Mouse (Mus musculus) forebrain, embryonic 12.5 days (tissue): ENCODE data around the gene Cyp24a1. TPM values are rescaled to one million over a fixed set of nuclear protein-coding genes. Genes with fewer than 3 reads are reported as not detected.

Source experiments
- ATAC-seq: fragments of 200-750 bp; cut with Nextera tagmentation; 2 replicates; pipeline ENCODE4 v1.8.0; 2017; ENCODE audit warnings: moderate TSS enrichment; ENCODE audit not compliant: low FRiP score
- H3K27ac ChIP-seq: fragments of 300-500 bp; sonication (generic); 2 replicates; pipeline ENCODE4 v1.5.1; 2016; ENCODE audit warnings: mild to moderate bottlenecking
- H3K27me3 ChIP-seq: fragments of 300-500 bp; sonication (generic); 2 replicates; pipeline ENCODE4 v1.6.1; 2016; ENCODE audit warnings: mild to moderate bottlenecking
- H3K36me3 ChIP-seq: fragments of 300-500 bp; sonication (generic); replicated peaks from 2 replicates; pipeline ENCODE4 v1.6.1; 2016; ENCODE audit warnings: mild to moderate bottlenecking
- H3K4me1 ChIP-seq: fragments of 300-500 bp; sonication (generic); 2 replicates; pipeline ENCODE4 v1.6.1; 2016
- H3K4me2 ChIP-seq: fragments of 300-500 bp; sonication (generic); 2 replicates; pipeline ENCODE4 v1.6.1; 2016; ENCODE audit warnings: mild to moderate bottlenecking, moderate library complexity
- H3K4me3 ChIP-seq: fragments of 300-500 bp; sonication (generic); replicated peaks from 2 replicates; pipeline ENCODE4 v1.5.1; 2016; ENCODE audit warnings: mild to moderate bottlenecking
- H3K9ac ChIP-seq: fragments of 300-500 bp; sonication (generic); 2 replicates; pipeline ENCODE4 v1.6.1; 2016; ENCODE audit warnings: mild to moderate bottlenecking
- H3K9me3 ChIP-seq: fragments of 300-500 bp; sonication (generic); 2 replicates; pipeline ENCODE4 v1.6.1; 2016
- WGBS: fragments of 180-500 bp; shearing (Covaris S2); methylation state at CpG from one replicate; pipeline ENCODE4 v1.1.7; 2016; 5-methylcytosine and 5-hydroxymethylcytosine counted together
- polyA plus RNA-seq: library from polyadenylated mRNA; unstranded; fragments of >200 nt; fragmentation: Nextera tagmentation; extraction: Ambion mirVana; gene quantifications from 2 replicates; pipeline ENCODE4 v1.2.1, GENCODE M21; 2016

Cyp24a1 gene
- 0.06 TPM in 1 of 2 replicates, not detected in the other for polyA plus RNA-seq

DNA sequence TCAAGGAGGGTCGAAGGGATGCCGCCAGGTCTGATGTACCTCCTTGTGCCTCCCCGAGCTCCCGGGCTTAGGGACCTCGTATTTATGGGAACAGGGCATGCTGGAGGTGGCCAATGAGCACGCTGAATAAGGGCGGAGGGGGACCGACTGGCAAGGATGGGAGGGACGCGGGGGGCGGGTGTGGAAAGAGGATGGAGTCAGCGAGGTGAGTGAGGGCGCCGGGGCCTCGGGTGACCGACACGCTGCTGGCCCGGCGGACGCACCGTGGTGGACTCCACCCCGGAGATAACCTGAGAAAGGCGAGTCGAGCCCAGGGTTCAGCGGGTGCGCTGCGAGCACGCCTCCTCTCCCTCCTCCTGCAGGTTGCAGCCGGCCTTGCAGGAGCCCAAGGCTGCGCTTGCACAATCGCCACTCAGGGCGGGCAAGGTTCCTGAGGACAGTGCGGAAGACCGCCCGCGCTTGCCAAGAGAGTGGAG is at the start of gene Cyp24a1:
Gene Cyp24a1, minus strand, starts transcription at position 55 of the 476 bp plus-strand sequence.
- ATAC-seq, result peak; percentile 57; the same call in 1 of the 2 replicates
- H3K9ac ChIP-seq, result peak within 1 kb of the TSS; percentile 21

DNA sequence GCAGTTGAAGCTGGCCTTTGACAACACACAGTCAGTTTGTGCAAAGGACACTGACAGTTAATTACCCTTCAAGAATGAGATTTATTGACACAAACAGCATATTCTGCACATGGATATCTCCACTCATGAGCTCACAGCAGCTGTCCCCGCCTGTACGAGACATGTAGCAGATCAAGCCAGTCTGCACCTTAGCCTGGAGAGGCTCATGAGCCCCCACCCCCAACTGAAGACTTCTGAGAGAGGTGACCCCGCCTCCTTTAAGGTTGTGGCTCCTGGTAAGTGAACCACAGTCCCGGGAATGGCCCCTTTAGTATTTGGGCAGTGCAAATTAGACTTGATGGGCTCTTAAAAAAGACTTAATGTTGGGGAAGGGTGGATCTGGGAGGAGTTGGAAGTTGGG is 48.8 kb upstream of the Cyp24a1 start:
- H3K27ac ChIP-seq, result no peak overlapping the region
- H3K4me2 ChIP-seq, result no peak overlapping the region
- no peak overlapping the region for H3K9ac ChIP-seq
- no peaks in the 10 kb centered on the region for H3K27me3 ChIP-seq
- H3K9me3 ChIP-seq, result no peaks in the 10 kb centered on the region
- H3K4me3 ChIP-seq, result no peak overlapping the region
- H3K4me1 ChIP-seq, result peaks cover 32% of the 10 kb centered on the region
- 63% methylated on average over 4 of the region's 4 CpGs for WGBS
- ATAC-seq, result no peak
- H3K36me3 ChIP-seq, result no peaks in the 10 kb centered on the region

More for the DNA sequence above, at the start of gene Cyp24a1:
- no peaks in the 10 kb centered on the region for H3K36me3 ChIP-seq
- no peak within 1 kb of the TSS for H3K27ac ChIP-seq
- H3K4me1 ChIP-seq, result peaks cover 32% of the 10 kb centered on the region
- H3K4me3 ChIP-seq, result peak within 1 kb of the TSS; percentile 36
- WGBS, result under 1% methylated on average over 35 of the region's 36 CpGs
- H3K4me2 ChIP-seq, result peak within 1 kb of the TSS; percentile 57
- H3K27me3 ChIP-seq, result peaks cover 76% of the 10 kb centered on the region
- H3K9me3 ChIP-seq, result no peaks in the 10 kb centered on the region

DNA sequence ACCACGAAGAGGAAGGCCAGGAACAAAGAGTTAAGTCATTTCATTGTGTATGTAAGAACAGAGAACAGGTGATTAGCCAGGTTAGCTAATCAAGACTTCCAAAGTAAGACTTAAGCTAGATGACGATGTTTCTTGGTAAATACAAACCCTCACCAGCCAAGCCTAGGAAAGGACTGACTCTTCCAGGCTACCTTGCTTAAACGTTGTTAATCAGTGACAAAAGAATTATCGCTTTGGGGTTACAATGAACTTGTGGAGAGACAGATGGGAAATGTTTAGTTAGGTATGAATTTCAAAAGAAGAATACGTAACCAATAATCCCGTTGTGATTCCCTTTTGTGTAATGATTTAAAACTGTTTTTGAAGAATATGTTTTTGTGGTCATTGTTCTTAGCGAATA is 48.0 kb upstream of the Cyp24a1 start:
- H3K36me3 ChIP-seq, result no peaks in the 10 kb centered on the region
- H3K4me2 ChIP-seq, result no peak overlapping the region
- H3K27ac ChIP-seq, result no peak overlapping the region
- H3K9ac ChIP-seq, result no peak overlapping the region
- no peaks in the 10 kb centered on the region for H3K27me3 ChIP-seq
- peaks cover 32% of the 10 kb centered on the region for H3K4me1 ChIP-seq
- no peaks in the 10 kb centered on the region for H3K9me3 ChIP-seq
- WGBS, result 84% methylated on average over 7 of the region's 7 CpGs
- ATAC-seq, result no peak
- no peak overlapping the region for H3K4me3 ChIP-seq

GRCm38 (mm10) chr2:170544159-170544558 is 47.2 kb upstream of the Cyp24a1 start:
- Histone ChIP-seq H3K4me2 (no peak overlapping the region), H3K9ac (no peak overlapping the region), H3K27ac (no peak overlapping the region), H3K36me3 (no peaks in the 10 kb centered on the region), H3K4me1 (peaks cover 26% of the 10 kb centered on the region), H3K4me3 (no peak overlapping the region), H3K27me3 (no peaks in the 10 kb centered on the region), H3K9me3 (no peaks in the 10 kb centered on the region)
- WGBS, result 46% methylated on average over 3 of the region's 3 CpGs
- ATAC-seq, result peak; percentile 67; the same call in 1 of the 2 replicates

DNA sequence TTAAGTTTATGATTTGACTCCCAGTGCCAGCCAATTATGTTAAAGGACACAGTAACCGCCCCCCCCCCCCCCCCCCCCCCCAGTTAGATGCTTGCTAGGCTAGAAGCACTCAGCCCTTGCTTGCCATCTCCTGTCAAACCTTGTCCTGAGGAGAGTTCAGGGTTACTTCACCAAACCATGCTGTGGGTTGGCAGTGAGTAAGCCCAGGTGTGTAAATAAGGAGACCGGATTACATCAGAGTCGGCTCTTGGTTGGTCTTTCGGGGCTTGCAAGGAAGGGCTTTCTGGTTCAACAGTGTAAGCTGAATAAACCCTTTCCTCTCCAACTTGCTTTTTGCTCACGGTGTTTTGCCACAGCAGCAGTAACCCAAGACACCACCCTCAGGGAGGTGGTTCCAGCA is 46.7 kb upstream of the Cyp24a1 start:
- WGBS, result 80% methylated on average over 5 of the region's 5 CpGs
- H3K27ac ChIP-seq, result no peak overlapping the region
- ATAC-seq, result no peak
- H3K4me3 ChIP-seq, result no peak overlapping the region
- H3K4me2 ChIP-seq, result no peak overlapping the region
- no peaks in the 10 kb centered on the region for H3K36me3 ChIP-seq
- H3K4me1 ChIP-seq, result peaks cover 24% of the 10 kb centered on the region
- H3K27me3 ChIP-seq, result no peaks in the 10 kb centered on the region
- H3K9ac ChIP-seq, result no peak overlapping the region
- H3K9me3 ChIP-seq, result no peaks in the 10 kb centered on the region

- Histone ChIP-seq H3K27ac (no peak overlapping the region), H3K9ac (no peak overlapping the region), H3K27me3 (no peaks in the 10 kb centered on the region), H3K4me2 (no peak overlapping the region), H3K9me3 (no peaks in the 10 kb centered on the region), H3K4me1 (no peaks in the 10 kb centered on the region), H3K4me3 (no peak overlapping the region), H3K36me3 (no peaks in the 10 kb centered on the region)
- WGBS, result 87% methylated on average over 9 of the region's 9 CpGs
- ATAC-seq, result no peak
These were observed 42.3 kb upstream of the Cyp24a1 start for GRCm38 (mm10) chr2:170539211-170539610.

DNA sequence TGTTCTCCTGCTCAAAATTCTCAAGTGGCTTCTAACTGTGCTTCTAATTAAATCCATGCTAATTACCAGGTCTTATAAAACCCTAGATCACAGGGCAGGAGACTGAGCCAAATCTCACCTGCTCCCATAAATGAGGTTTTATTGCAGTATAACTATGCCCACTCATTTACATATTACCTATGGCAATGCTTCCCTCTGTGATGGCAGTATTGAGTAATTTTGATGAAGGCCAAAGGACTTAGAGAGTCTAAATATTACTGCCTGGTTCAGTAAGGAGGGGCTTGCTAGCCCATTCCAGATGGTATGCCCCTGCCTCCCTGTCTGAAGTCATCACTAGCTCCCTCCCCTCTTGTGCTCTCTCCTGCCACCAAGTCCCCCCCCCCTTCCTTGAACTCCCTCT is 38.9 kb upstream of the Cyp24a1 start:
- Histone ChIP-seq H3K4me3 (no peak overlapping the region), H3K27me3 (no peaks in the 10 kb centered on the region; the same call in 1 of the 2 replicates), H3K9ac (no peak overlapping the region), H3K9me3 (no peaks in the 10 kb centered on the region), H3K4me1 (no peaks in the 10 kb centered on the region), H3K27ac (no peak overlapping the region; the same call in 1 of the 2 replicates), H3K4me2 (no peak overlapping the region), H3K36me3 (no peaks in the 10 kb centered on the region)
- ATAC-seq, result no peak

DNA sequence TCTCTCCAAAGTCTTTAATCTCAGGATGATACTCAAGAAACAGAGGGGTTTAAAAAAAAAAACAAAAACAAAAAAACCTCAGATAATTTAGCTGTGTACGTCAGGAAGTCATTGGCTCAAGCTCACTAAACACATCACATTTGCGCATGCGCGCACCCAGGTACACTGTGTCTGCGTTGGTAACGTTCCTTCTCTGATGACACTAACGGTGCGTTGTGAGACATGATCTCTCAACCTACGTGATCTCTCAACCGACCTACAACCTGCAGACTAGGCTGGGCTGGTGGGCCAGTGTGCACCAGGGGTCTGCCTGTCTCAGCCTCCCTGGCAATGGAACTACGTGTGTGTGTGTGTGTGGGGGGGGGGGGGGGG is 37.8 kb upstream of the Cyp24a1 start:
- H3K4me2 ChIP-seq, result no peak overlapping the region
- H3K9ac ChIP-seq, result no peak overlapping the region
- no peak overlapping the region for H3K4me3 ChIP-seq
- no peaks in the 10 kb centered on the region; the same call in 1 of the 2 replicates for H3K27me3 ChIP-seq
- no peak overlapping the region for H3K27ac ChIP-seq
- 94% methylated on average over 10 of the region's 11 CpGs for WGBS
- no peaks in the 10 kb centered on the region for H3K36me3 ChIP-seq
- ATAC-seq, result no peak
- no peaks in the 10 kb centered on the region for H3K9me3 ChIP-seq
- H3K4me1 ChIP-seq, result no peaks in the 10 kb centered on the region

- no peak overlapping the region for H3K9ac ChIP-seq
- peak; percentile 53; the same call in 1 of the 2 replicates for ATAC-seq
- H3K36me3 ChIP-seq, result no peaks in the 10 kb centered on the region
- no peaks in the 10 kb centered on the region for H3K9me3 ChIP-seq
- no peak overlapping the region for H3K4me3 ChIP-seq
- WGBS, result 43% methylated on average over 12 of the region's 12 CpGs
- H3K27me3 ChIP-seq, result no peaks in the 10 kb centered on the region; the same call in 1 of the 2 replicates
- H3K27ac ChIP-seq, result no peak overlapping the region
- H3K4me1 ChIP-seq, result no peaks in the 10 kb centered on the region
- no peak overlapping the region for H3K4me2 ChIP-seq
These were observed 37.3 kb upstream of the Cyp24a1 start for GRCm38 (mm10) chr2:170534116-170534802.

DNA sequence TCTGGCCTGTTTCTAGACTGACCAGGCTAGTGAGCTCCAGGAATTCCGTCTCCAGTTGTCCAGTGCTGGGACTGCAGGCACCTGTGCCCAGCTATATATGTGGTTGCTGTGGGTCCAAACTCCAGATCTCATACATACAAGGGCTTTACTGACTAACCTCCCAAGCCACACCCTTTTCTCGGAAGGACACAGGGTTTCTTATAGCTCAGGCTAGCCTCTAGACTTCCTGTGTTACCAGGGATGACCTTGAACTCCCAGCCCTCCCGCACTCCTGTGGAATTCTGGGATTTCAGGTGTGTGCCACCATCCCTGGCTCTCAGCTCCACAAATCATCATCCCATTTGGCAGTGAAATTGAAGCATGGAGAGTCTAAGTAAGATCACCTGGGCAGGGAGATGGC is 33.3 kb upstream of the Cyp24a1 start:
- H3K4me2 ChIP-seq, result no peak overlapping the region
- 82% methylated on average over 3 of the region's 3 CpGs for WGBS
- no peak for ATAC-seq
- no peak overlapping the region for H3K9ac ChIP-seq
- no peaks in the 10 kb centered on the region for H3K4me1 ChIP-seq
- no peaks in the 10 kb centered on the region for H3K36me3 ChIP-seq
- H3K27me3 ChIP-seq, result no peaks in the 10 kb centered on the region; the same call in 1 of the 2 replicates
- no peaks in the 10 kb centered on the region for H3K9me3 ChIP-seq
- H3K4me3 ChIP-seq, result no peak overlapping the region
- H3K27ac ChIP-seq, result no peak overlapping the region

DNA sequence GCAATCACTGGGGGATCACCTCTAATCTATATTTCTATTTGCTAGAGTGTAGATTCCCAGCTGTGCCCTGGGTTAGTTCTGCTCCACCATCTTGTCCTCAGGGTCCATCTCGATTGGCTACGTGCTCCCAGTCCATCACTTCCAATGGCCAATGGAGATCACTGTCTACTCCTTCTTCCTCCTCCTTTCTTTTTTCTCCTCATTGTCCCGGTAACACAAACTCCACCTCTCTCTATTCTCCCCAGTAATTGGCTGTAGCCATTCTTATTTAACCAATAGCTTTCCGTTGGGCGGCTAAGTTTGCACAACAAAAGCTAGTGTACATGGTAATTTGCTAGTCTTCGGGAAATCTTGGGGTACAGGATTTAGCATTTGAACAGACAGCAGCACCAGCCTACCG is 32.8 kb upstream of the Cyp24a1 start:
- Histone ChIP-seq H3K9ac (no peak overlapping the region), H3K4me2 (no peak overlapping the region), H3K4me3 (no peak overlapping the region), H3K27ac (no peak overlapping the region), H3K4me1 (no peaks in the 10 kb centered on the region), H3K36me3 (no peaks in the 10 kb centered on the region), H3K9me3 (no peaks in the 10 kb centered on the region), H3K27me3 (no peaks in the 10 kb centered on the region; the same call in 1 of the 2 replicates)
- WGBS, result 85% methylated on average over 7 of the region's 7 CpGs
- no peak for ATAC-seq

DNA sequence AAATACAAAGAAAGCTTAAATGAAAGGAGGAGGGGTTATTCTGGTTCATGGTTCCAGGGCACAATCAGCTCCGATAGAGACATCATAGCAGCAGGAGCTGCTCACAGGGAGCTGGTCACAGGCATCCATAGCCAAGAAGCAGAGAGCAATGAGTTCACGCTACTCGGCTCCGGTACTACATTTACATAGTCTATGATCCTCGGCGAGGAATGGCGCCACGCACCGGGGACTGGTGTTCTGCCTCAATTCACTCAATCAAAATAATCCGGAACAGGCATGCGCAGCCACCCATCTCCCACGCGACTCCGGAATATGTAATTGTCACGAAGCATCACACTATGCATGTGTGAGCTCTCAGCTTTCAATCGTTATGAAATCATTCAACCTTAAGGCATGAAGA is 31.1 kb upstream of the Cyp24a1 start:
- ATAC-seq, result no peak
- Histone ChIP-seq H3K4me1 (no peaks in the 10 kb centered on the region), H3K9ac (no peak overlapping the region), H3K4me3 (no peak overlapping the region), H3K27ac (no peak overlapping the region), H3K27me3 (no peaks in the 10 kb centered on the region; the same call in 1 of the 2 replicates), H3K4me2 (no peak overlapping the region), H3K36me3 (no peaks in the 10 kb centered on the region), H3K9me3 (no peaks in the 10 kb centered on the region)
- WGBS, result 91% methylated on average over 16 of the region's 16 CpGs

DNA sequence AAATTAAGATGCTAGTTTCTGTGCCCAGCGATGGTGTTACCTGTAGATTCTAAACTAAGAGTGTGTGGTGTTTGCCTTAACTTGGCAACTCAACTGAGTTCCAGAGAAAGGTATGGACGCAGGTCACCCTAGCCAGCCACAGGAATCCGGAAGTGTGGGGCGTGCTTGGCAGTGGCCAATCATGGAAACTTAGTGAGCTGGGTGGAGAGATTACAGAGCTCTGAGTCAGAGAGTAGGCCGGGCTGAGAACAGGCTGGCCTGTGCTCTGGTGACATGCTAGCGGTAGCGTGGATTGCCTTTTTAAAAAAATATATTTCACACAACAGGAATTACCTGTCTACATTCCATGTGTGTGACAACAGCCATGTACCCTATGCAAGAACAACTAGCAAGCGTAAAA is 29.6 kb upstream of the Cyp24a1 start:
- no peaks in the 10 kb centered on the region for H3K36me3 ChIP-seq
- no peak overlapping the region for H3K4me3 ChIP-seq
- H3K4me2 ChIP-seq, result no peak overlapping the region
- no peak for ATAC-seq
- WGBS, result 94% methylated on average over 8 of the region's 8 CpGs
- H3K9ac ChIP-seq, result no peak overlapping the region
- no peaks in the 10 kb centered on the region for H3K9me3 ChIP-seq
- H3K27me3 ChIP-seq, result no peaks in the 10 kb centered on the region
- H3K27ac ChIP-seq, result no peak overlapping the region
- H3K4me1 ChIP-seq, result no peaks in the 10 kb centered on the region
